Mouse (Mus musculus) spleen, adult 2 months (tissue): ENCODE measurements at regions not wholly inside any gene's neighbourhood (a gene's known extent, or its start where the extent isn't known, plus 50 kb on each side); places are given as distances from the start of the nearest gene placed in this dataset.

Experiments used
- CTCF ChIP-seq: fragments of 200-500 bp; IDR thresholded peaks from 2 replicates; pipeline ENCODE4 v1.5.1; 2011; ENCODE audit warnings: mild to moderate bottlenecking, inconsistent platforms; ENCODE audit not compliant: insufficient read depth, insufficient read length, insufficient replicate concordance; ENCODE audit errors: extremely low read depth
- POLR2A ChIP-seq: fragments of 200-500 bp; IDR thresholded peaks from 2 replicates; pipeline ENCODE4 v1.6.1; 2011; ENCODE audit warnings: low read depth, low read length, inconsistent platforms

- TF ChIP-seq CTCF, result no peak
- TF ChIP-seq POLR2A, result no peak
These were observed 53.2 kb upstream of the Dazl start for GRCm38 (mm10) chr17:50346451-50347192.
